Mouse (Mus musculus) layer of hippocampus, adult 2 months (tissue): ENCODE measurements at regions not wholly inside any gene's neighbourhood (a gene's known extent, or its start where the extent isn't known, plus 50 kb on each side); places are given as distances from the start of the nearest gene placed in this dataset.
A peak's percentile ranks its signal among the peaks of the same experiment; 100 is the strongest.
"Not testable (repeated sequence)": the region's sequence is repeated elsewhere in the genome, so short reads cannot be mapped to it uniquely, and the experiment has no call there.

Experiments
- DNase-seq, 2 experiments: peaks; one replicate each; pipeline ENCODE4 v3.0.0; 2022; ENCODE audit warnings: low spot score in 2 of 2
- H3K27ac ChIP-seq: fragments of 200-600 bp; 2 replicates; pipeline ENCODE4 v1.8.1; 2022
- H3K4me3 ChIP-seq: fragments of 200-600 bp; 2 replicates; pipeline ENCODE4 v1.8.1; 2022; ENCODE audit warnings: mild to moderate bottlenecking
- CTCF ChIP-seq: fragments of 200-600 bp; conservative IDR thresholded peaks from 2 replicates; pipeline ENCODE4 v1.8.1; 2022; ENCODE audit warnings: antibody characterized with exemption, mild to moderate bottlenecking, moderate library complexity

- no peak for TF ChIP-seq CTCF
- Histone ChIP-seq H3K4me3 (no peak overlapping the region), H3K27ac (no peak overlapping the region)
- DNase-seq = no peak
Measured at GRCm38 (mm10) chr16:50944091-50944490, 353.1 kb upstream of the Ccdc54 start.

GRCm38 (mm10) chr16:50943581-50943980, 352.6 kb upstream of the Ccdc54 start:
- not testable (repeated sequence) for DNase-seq

GRCm38 (mm10) chr16:50942291-50942690, 351.3 kb upstream of the Ccdc54 start:
- Histone ChIP-seq H3K4me3 (no peak overlapping the region), H3K27ac (no peak overlapping the region)
- DNase-seq = no peak
- no peak for TF ChIP-seq CTCF

More at GRCm38 (mm10) chr16:50943581-50943980, 352.6 kb upstream of the Ccdc54 start:
- not testable (repeated sequence) for H3K27ac ChIP-seq, H3K4me3 ChIP-seq

- no peak for DNase-seq
- Histone ChIP-seq H3K4me3 (no peak overlapping the region), H3K27ac (no peak overlapping the region)
- TF ChIP-seq CTCF = peak; percentile 44
Measured at GRCm38 (mm10) chr16:50939316-50939715, 348.4 kb upstream of the Ccdc54 start.

- DNase-seq = no peak
- TF ChIP-seq CTCF = no peak
- H3K27ac ChIP-seq = no peak overlapping the region
- H3K4me3 ChIP-seq = no peak overlapping the region
Measured at GRCm38 (mm10) chr16:50907732-50908131, 316.8 kb upstream of the Ccdc54 start.

GRCm38 (mm10) chr16:50899151-50899550, 308.2 kb upstream of the Ccdc54 start:
- DNase-seq = no peak
- no peak overlapping the region for H3K4me3 ChIP-seq
- H3K27ac ChIP-seq = no peak overlapping the region
- TF ChIP-seq CTCF = no peak

- Histone ChIP-seq H3K4me3 (no peak overlapping the region), H3K27ac (no peak overlapping the region)
- TF ChIP-seq CTCF = no peak
- DNase-seq = no peak
Measured at GRCm38 (mm10) chr16:50877926-50878325, 287.0 kb upstream of the Ccdc54 start.

- TF ChIP-seq CTCF = no peak
- DNase-seq = no peak
Measured at GRCm38 (mm10) chr16:50871318-50871717, 280.4 kb upstream of the Ccdc54 start.

GRCm38 (mm10) chr16:50863565-50863964, 272.6 kb upstream of the Ccdc54 start:
- TF ChIP-seq CTCF = no peak
- DNase-seq = no peak
- H3K4me3 ChIP-seq = no peak overlapping the region
- H3K27ac ChIP-seq = no peak overlapping the region

More at GRCm38 (mm10) chr16:50871318-50871717, 280.4 kb upstream of the Ccdc54 start:
- no peak overlapping the region for H3K27ac ChIP-seq
- no peak overlapping the region for H3K4me3 ChIP-seq

GRCm38 (mm10) chr16:50859513-50859912, 268.6 kb upstream of the Ccdc54 start:
- Histone ChIP-seq H3K4me3 (no peak overlapping the region), H3K27ac (no peak overlapping the region)
- no peak for TF ChIP-seq CTCF
- DNase-seq = no peak

GRCm38 (mm10) chr16:50852081-50852480, 261.1 kb upstream of the Ccdc54 start:
- no peak for TF ChIP-seq CTCF
- Histone ChIP-seq H3K4me3 (no peak overlapping the region), H3K27ac (no peak overlapping the region)
- DNase-seq = no peak

- peak; percentile 37 to 42 for DNase-seq
- Histone ChIP-seq H3K4me3 (no peak overlapping the region), H3K27ac (no peak overlapping the region)
- peak; percentile 69 for TF ChIP-seq CTCF
Measured at GRCm38 (mm10) chr16:50847693-50848092, 256.7 kb upstream of the Ccdc54 start.

- DNase-seq = no peak
- Histone ChIP-seq H3K27ac (no peak overlapping the region), H3K4me3 (no peak overlapping the region)
- TF ChIP-seq CTCF = no peak
Measured at GRCm38 (mm10) chr16:50846505-50846904, 255.6 kb upstream of the Ccdc54 start.

GRCm38 (mm10) chr16:50841677-50842580, 251.0 kb upstream of the Ccdc54 start:
- DNase-seq = peak; percentile 77 to 85
- Histone ChIP-seq H3K27ac (peak overlapping the region; percentile 72; the same call in 1 of the 2 replicates), H3K4me3 (peak overlapping the region; percentile 53)
- TF ChIP-seq CTCF = peak; percentile 87
